Comparison of ENCODE assay signal across 16 mouse cellular contexts in the genomic region with DNA sequence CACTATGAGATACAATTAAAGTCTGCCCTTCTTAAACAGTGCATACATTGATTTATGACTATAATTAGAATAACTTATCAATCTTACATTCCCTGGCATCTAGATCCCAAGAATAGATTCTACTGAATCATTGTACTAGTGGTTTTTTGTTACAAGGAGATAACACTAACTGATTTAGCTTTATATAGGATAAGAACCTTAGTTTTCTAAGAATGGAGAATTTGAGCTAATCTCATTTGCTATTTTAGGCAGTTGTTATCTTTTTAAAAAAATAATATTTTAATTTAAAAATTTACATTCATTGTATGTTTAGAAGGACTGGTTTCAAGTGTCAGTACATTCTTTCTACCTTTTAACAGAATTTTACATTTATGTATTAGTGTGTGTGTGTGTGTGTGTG.
"Had no signal": no experiment of that assay in that cellular context is flagged by ENCODE, and none has a peak within 500 bp of the region (broad histone marks: within the 10 kb centered on the region; RNA-seq: fewer than 3 reads in every experiment).

No protein-coding gene starts in this region.

- H3K4me3 ChIP-seq: neural tube, embryonic 13.5 days; neural tube, embryonic 15.5 days; stomach, embryonic 15.5 days had no signal

- DNase-seq: retina, postnatal 1 day; right cerebral cortex, adult 18-20 months; right cerebral cortex, postnatal 14 days; right cerebral cortex, postnatal 25 days; right cerebral cortex, postnatal 4 days; spleen, adult 18-20 months; thymus, adult 18-20 months; thymus, adult 2 months; thymus, postnatal 14 days; thymus, postnatal 25 days; thymus, postnatal 36 days; thymus, postnatal 4 days had no signal

- H3K9ac ChIP-seq: neural tube, embryonic 13.5 days; neural tube, embryonic 15.5 days; stomach, embryonic 15.5 days had no signal

- H3K4me1 ChIP-seq: neural tube, embryonic 13.5 days; neural tube, embryonic 15.5 days; stomach, embryonic 15.5 days had no signal

- H3K9me3 ChIP-seq: neural tube, embryonic 13.5 days; neural tube, embryonic 15.5 days; stomach, embryonic 15.5 days had no signal

- H3K27me3 ChIP-seq: neural tube, embryonic 13.5 days; neural tube, embryonic 15.5 days; stomach, embryonic 15.5 days had no signal

- H3K27ac ChIP-seq: neural tube, embryonic 13.5 days; neural tube, embryonic 15.5 days; stomach, embryonic 15.5 days; stomach, postnatal 0 days had no signal

- H3K36me3 ChIP-seq: neural tube, embryonic 15.5 days had no signal
